Mouse (Mus musculus) heart, embryonic 14.5 days (tissue): ENCODE measurements around the gene 3110082J24Rik. TPM values are rescaled to one million over a fixed set of nuclear protein-coding genes. Genes with fewer than 3 reads are reported as not detected.

Source experiments
- ATAC-seq: fragments of 200-750 bp; cut with Nextera tagmentation; 2 replicates; pipeline ENCODE4 v1.8.0; 2017; ENCODE audit warnings: low read depth, moderate TSS enrichment; ENCODE audit not compliant: insufficient number of reproducible peaks, insufficient read depth, low FRiP score
- H3K27ac ChIP-seq, 2 experiments: fragments of 200-500 bp in 1 of 2; fragments of 300-500 bp in 1 of 2; sonication (generic) in 1 of 2; replicated peaks in 1 of 2; 2 replicates each; pipeline ENCODE4 v1.5.1; 2012 to 2014; ENCODE audit warnings: low read depth in 2 of 2, low read length in 2 of 2, control low read depth in 1 of 2, mild to moderate bottlenecking in 1 of 2, mixed read lengths in 1 of 2; ENCODE audit not compliant: control insufficient read depth in 1 of 2, insufficient read depth in 1 of 2
- H3K27me3 ChIP-seq: fragments of 300-500 bp; sonication (generic); 2 replicates; pipeline ENCODE4 v1.6.1; 2014; ENCODE audit warnings: mild to moderate bottlenecking, low read length, control low read depth; ENCODE audit not compliant: control insufficient read depth, insufficient read depth
- H3K36me3 ChIP-seq: fragments of 300-500 bp; sonication (generic); 2 replicates; pipeline ENCODE4 v1.6.1; 2014; ENCODE audit warnings: mild to moderate bottlenecking, control low read depth, low read length, mixed read lengths; ENCODE audit not compliant: control insufficient read depth, insufficient read depth
- H3K4me1 ChIP-seq, 2 experiments: fragments of 200-500 bp in 1 of 2; fragments of 300-500 bp in 1 of 2; sonication (generic) in 1 of 2; 2 replicates each; pipeline ENCODE4 v1.6.1; 2012 to 2014; ENCODE audit warnings: low read length in 2 of 2, control low read depth in 1 of 2, mixed read lengths in 1 of 2; ENCODE audit not compliant: control insufficient read depth in 2 of 2, insufficient read depth in 2 of 2
- H3K4me2 ChIP-seq: fragments of 300-500 bp; sonication (generic); 2 replicates; pipeline ENCODE4 v1.6.1; 2014; ENCODE audit warnings: mild to moderate bottlenecking, low read length
- H3K4me3 ChIP-seq, 2 experiments: fragments of 200-500 bp in 1 of 2; fragments of 300-500 bp in 1 of 2; sonication (generic) in 1 of 2; 2 replicates each; pipeline ENCODE4 v1.5.1; 2012 to 2014; ENCODE audit warnings: low read length in 2 of 2, mild to moderate bottlenecking in 2 of 2, control low read depth in 1 of 2, low read depth in 1 of 2, moderate library complexity in 1 of 2; ENCODE audit not compliant: control insufficient read depth in 1 of 2, insufficient read depth in 1 of 2
- H3K9ac ChIP-seq: fragments of 300-500 bp; sonication (generic); 2 replicates; pipeline ENCODE4 v1.6.1; 2014; ENCODE audit warnings: mild to moderate bottlenecking, low read length
- H3K9me3 ChIP-seq: fragments of 300-500 bp; sonication (generic); 2 replicates; pipeline ENCODE4 v1.6.1; 2016; ENCODE audit warnings: low read length, control low read depth; ENCODE audit not compliant: control insufficient read depth
- WGBS: fragments of 180-500 bp; shearing (Covaris S2); extraction: QIAGEN DNeasy Blood & Tissue Kit; methylation state at CpG from one replicate; pipeline ENCODE4 v1.1.7; 2014; 5-methylcytosine and 5-hydroxymethylcytosine counted together
- polyA plus RNA-seq: library from polyadenylated mRNA; unstranded; fragments of >200 nt; fragmentation: Nextera tagmentation; extraction: Ambion mirVana; gene quantifications from 2 replicates; pipeline ENCODE4 v1.2.1, GENCODE M21; 2014

3110082J24Rik gene
- polyA plus RNA-seq, 1 experiment from 2014 or later = not detected

- no peaks in the 10 kb centered on the region for H3K9me3 ChIP-seq
- 93% methylated on average over 6 of the region's 6 CpGs for WGBS
- H3K4me2 ChIP-seq = no peak overlapping the region
- H3K27me3 ChIP-seq = no peaks in the 10 kb centered on the region
- H3K4me3 ChIP-seq = no peak overlapping the region
- H3K36me3 ChIP-seq = peaks cover 99% of the 10 kb centered on the region
- H3K4me1 ChIP-seq = no peaks in the 10 kb centered on the region
- no peak overlapping the region for H3K27ac ChIP-seq
- no peak for ATAC-seq
- no peak overlapping the region for H3K9ac ChIP-seq
Measured at GRCm38 (mm10) chr5:30128680-30129079, 22.8 kb upstream of the 3110082J24Rik start.

- H3K9me3 ChIP-seq = no peaks in the 10 kb centered on the region
- no peak overlapping the region for H3K4me3 ChIP-seq
- 83% methylated on average over 13 of the region's 13 CpGs for WGBS
- no peak overlapping the region for H3K4me2 ChIP-seq
- no peak for ATAC-seq
- H3K36me3 ChIP-seq = peaks cover 99% of the 10 kb centered on the region
- H3K27ac ChIP-seq = no peak overlapping the region
- H3K4me1 ChIP-seq = no peaks in the 10 kb centered on the region
- no peaks in the 10 kb centered on the region for H3K27me3 ChIP-seq
- no peak overlapping the region for H3K9ac ChIP-seq
Measured at GRCm38 (mm10) chr5:30127921-30128597, 22.2 kb upstream of the 3110082J24Rik start.

- no peak overlapping the region for H3K27ac ChIP-seq
Measured at GRCm38 (mm10) chr5:30126756-30127155, 20.9 kb upstream of the 3110082J24Rik start.

GRCm38 (mm10) chr5:30125587-30125986, 19.7 kb upstream of the 3110082J24Rik start:
- ATAC-seq = no peak
- Histone ChIP-seq H3K36me3 (peaks cover 100% of the 10 kb centered on the region), H3K27ac (no peak overlapping the region), H3K4me3 (no peak overlapping the region), H3K9me3 (no peaks in the 10 kb centered on the region), H3K9ac (no peak overlapping the region), H3K4me2 (no peak overlapping the region), H3K27me3 (no peaks in the 10 kb centered on the region), H3K4me1 (no peaks in the 10 kb centered on the region)
- 56% methylated on average over 5 of the region's 5 CpGs for WGBS

More at GRCm38 (mm10) chr5:30126756-30127155, 20.9 kb upstream of the 3110082J24Rik start:
- no peaks in the 10 kb centered on the region for H3K4me1 ChIP-seq
- ATAC-seq = no peak
- H3K27me3 ChIP-seq = no peaks in the 10 kb centered on the region
- no peak overlapping the region for H3K9ac ChIP-seq
- H3K9me3 ChIP-seq = no peaks in the 10 kb centered on the region
- WGBS = 83% methylated on average over 7 of the region's 7 CpGs
- H3K4me3 ChIP-seq = no peak overlapping the region
- H3K4me2 ChIP-seq = no peak overlapping the region
- H3K36me3 ChIP-seq = peaks cover 99% of the 10 kb centered on the region

GRCm38 (mm10) chr5:30122481-30122880, 16.6 kb upstream of the 3110082J24Rik start:
- H3K4me3 ChIP-seq = no peak overlapping the region
- no peak overlapping the region for H3K27ac ChIP-seq
- H3K4me1 ChIP-seq = no peaks in the 10 kb centered on the region
- no peaks in the 10 kb centered on the region for H3K27me3 ChIP-seq
- H3K9ac ChIP-seq = no peak overlapping the region
- WGBS = 87% methylated on average over 6 of the region's 6 CpGs
- H3K9me3 ChIP-seq = no peaks in the 10 kb centered on the region
- no peak for ATAC-seq
- H3K4me2 ChIP-seq = no peak overlapping the region
- H3K36me3 ChIP-seq = peaks cover 100% of the 10 kb centered on the region

GRCm38 (mm10) chr5:30120106-30120505, 14.2 kb upstream of the 3110082J24Rik start:
- H3K4me1 ChIP-seq = no peaks in the 10 kb centered on the region
- no peak for ATAC-seq
- H3K4me2 ChIP-seq = no peak overlapping the region
- H3K27me3 ChIP-seq = peaks cover 9% of the 10 kb centered on the region
- H3K36me3 ChIP-seq = peaks cover 87% of the 10 kb centered on the region
- 80% methylated on average over 7 of the region's 7 CpGs for WGBS
- H3K4me3 ChIP-seq = no peak overlapping the region
- H3K9me3 ChIP-seq = no peaks in the 10 kb centered on the region
- no peak overlapping the region for H3K9ac ChIP-seq
- no peak overlapping the region for H3K27ac ChIP-seq

- no peak overlapping the region for H3K4me3 ChIP-seq
- H3K27me3 ChIP-seq = peaks cover 17% of the 10 kb centered on the region
- H3K9me3 ChIP-seq = no peaks in the 10 kb centered on the region
- WGBS = 87% methylated on average over 6 of the region's 6 CpGs
- peaks cover 77% of the 10 kb centered on the region for H3K36me3 ChIP-seq
- H3K9ac ChIP-seq = no peak overlapping the region
- no peak for ATAC-seq
- H3K4me2 ChIP-seq = no peak overlapping the region
- peaks cover 0 to 2% of the 10 kb centered on the region in 2 experiments; a peak in 1 of 4 replicates for H3K4me1 ChIP-seq
- H3K27ac ChIP-seq = no peak overlapping the region
Measured at GRCm38 (mm10) chr5:30119163-30119562, 13.3 kb upstream of the 3110082J24Rik start.

GRCm38 (mm10) chr5:30118018-30118417, 12.1 kb upstream of the 3110082J24Rik start:
- no peak for ATAC-seq
- Histone ChIP-seq H3K4me2 (no peak overlapping the region), H3K4me1 (peaks cover 5 to 6% of the 10 kb centered on the region in 2 experiments; a peak in 2 of 4 replicates), H3K36me3 (peaks cover 66% of the 10 kb centered on the region), H3K9ac (no peak overlapping the region), H3K27me3 (peaks cover 29% of the 10 kb centered on the region), H3K9me3 (no peaks in the 10 kb centered on the region), H3K4me3 (no peak overlapping the region), H3K27ac (no peak overlapping the region)
- 100% methylated on average over 1 of the region's 1 CpGs for whole genome bisulfite sequencing
